Mouse (Mus musculus) bone marrow macrophage, adult 2 months (primary cell): ENCODE measurements around the gene Cadps2. TPM values are rescaled to one million over a fixed set of nuclear protein-coding genes. Genes with fewer than 3 reads are reported as not detected.

Experiments
- H3K27ac ChIP-seq: 2 replicates; pipeline ENCODE4 v1.5.1; 2012; ENCODE audit warnings: low read depth, low read length; ENCODE audit not compliant: insufficient read depth
- H3K4me1 ChIP-seq: 2 replicates; pipeline ENCODE4 v1.6.1; 2012; ENCODE audit warnings: low read length; ENCODE audit not compliant: control insufficient read depth, insufficient read depth
- H3K4me3 ChIP-seq: 2 replicates; pipeline ENCODE4 v1.5.1; 2012; ENCODE audit warnings: mild to moderate bottlenecking, low read length, moderate library complexity; ENCODE audit not compliant: insufficient read depth
- CTCF ChIP-seq: IDR thresholded peaks from 2 replicates; pipeline ENCODE4 v1.5.1; 2012; ENCODE audit warnings: low read depth, mild to moderate bottlenecking, low read length, moderate library complexity
- POLR2A ChIP-seq: IDR thresholded peaks from 2 replicates; pipeline ENCODE4 v1.6.1; 2012; ENCODE audit warnings: mild to moderate bottlenecking, low read depth, low read length, borderline replicate concordance
- polyA plus RNA-seq: library from polyadenylated mRNA; stranded (reverse); fragments of >200 nt; gene quantifications from 2 replicates; pipeline ENCODE4 v1.2.4, GENCODE M21; 2012; ENCODE audit not compliant: missing spikeins, insufficient read depth, insufficient read length

The Cadps2 gene
- polyA plus RNA-seq, 1 experiment: not detected

- no peak overlapping the region for H3K27ac ChIP-seq
- H3K4me3 ChIP-seq: no peak overlapping the region
- no peaks in the 10 kb centered on the region for H3K4me1 ChIP-seq
- TF ChIP-seq POLR2A (no peak), CTCF (no peak)
Measured at GRCm38 (mm10) chr6:23791822-23792221, 47.4 kb downstream of the Cadps2 start.

- H3K27ac ChIP-seq: no peak overlapping the region
- TF ChIP-seq POLR2A: no peak
- TF ChIP-seq CTCF: no peak
- no peaks in the 10 kb centered on the region for H3K4me1 ChIP-seq
- H3K4me3 ChIP-seq: no peak overlapping the region
Measured at GRCm38 (mm10) chr6:23777641-23778040, 61.6 kb downstream of the Cadps2 start.

GRCm38 (mm10) chr6:23762204-23762603 is 77.0 kb downstream of the Cadps2 start:
- no peak overlapping the region for H3K27ac ChIP-seq
- TF ChIP-seq POLR2A (no peak), CTCF (no peak)
- H3K4me1 ChIP-seq: no peaks in the 10 kb centered on the region
- H3K4me3 ChIP-seq: no peak overlapping the region

GRCm38 (mm10) chr6:23758249-23758648 is 81.0 kb downstream of the Cadps2 start:
- H3K4me3 ChIP-seq: no peak overlapping the region
- H3K27ac ChIP-seq: no peak overlapping the region
- TF ChIP-seq POLR2A (no peak), CTCF (no peak)
- no peaks in the 10 kb centered on the region for H3K4me1 ChIP-seq

- TF ChIP-seq CTCF (no peak), POLR2A (no peak)
Measured at GRCm38 (mm10) chr6:23748823-23749222, 90.4 kb downstream of the Cadps2 start.

GRCm38 (mm10) chr6:23740010-23740409 is 99.2 kb downstream of the Cadps2 start:
- Histone ChIP-seq H3K4me3 (no peak overlapping the region), H3K4me1 (no peaks in the 10 kb centered on the region), H3K27ac (no peak overlapping the region)
- no peak for TF ChIP-seq CTCF
- no peak for TF ChIP-seq POLR2A

More at GRCm38 (mm10) chr6:23748823-23749222, 90.4 kb downstream of the Cadps2 start:
- Histone ChIP-seq H3K27ac (no peak overlapping the region), H3K4me1 (no peaks in the 10 kb centered on the region), H3K4me3 (no peak overlapping the region)

- H3K27ac ChIP-seq: no peak overlapping the region
- no peak overlapping the region for H3K4me3 ChIP-seq
- H3K4me1 ChIP-seq: no peaks in the 10 kb centered on the region
- no peak for TF ChIP-seq POLR2A
- no peak for TF ChIP-seq CTCF
Measured at GRCm38 (mm10) chr6:23732750-23733149, 106.5 kb downstream of the Cadps2 start.

GRCm38 (mm10) chr6:23728620-23729019 is 110.6 kb downstream of the Cadps2 start:
- TF ChIP-seq CTCF (no peak), POLR2A (no peak)
- no peak overlapping the region for H3K4me3 ChIP-seq
- H3K4me1 ChIP-seq: no peaks in the 10 kb centered on the region
- no peak overlapping the region for H3K27ac ChIP-seq

GRCm38 (mm10) chr6:23723697-23724096 is 115.5 kb downstream of the Cadps2 start:
- Histone ChIP-seq H3K4me1 (no peaks in the 10 kb centered on the region), H3K4me3 (no peak overlapping the region), H3K27ac (no peak overlapping the region)
- no peak for TF ChIP-seq POLR2A
- TF ChIP-seq CTCF: no peak

- TF ChIP-seq POLR2A: no peak
- Histone ChIP-seq H3K4me3 (no peak overlapping the region), H3K4me1 (no peaks in the 10 kb centered on the region), H3K27ac (no peak overlapping the region)
Measured at GRCm38 (mm10) chr6:23720401-23720800, 118.8 kb downstream of the Cadps2 start.

GRCm38 (mm10) chr6:23707506-23707905 is 131.7 kb downstream of the Cadps2 start:
- no peak for TF ChIP-seq CTCF
- TF ChIP-seq POLR2A: no peak
- no peak overlapping the region for H3K27ac ChIP-seq
- no peak overlapping the region for H3K4me3 ChIP-seq
- H3K4me1 ChIP-seq: no peaks in the 10 kb centered on the region
